Mouse (Mus musculus) olfactory bulb, adult 2 months (tissue): Measurements from ENCODE around the gene Kiz.

Source experiments
- CTCF ChIP-seq: fragments of 200-500 bp; IDR thresholded peaks from 2 replicates; pipeline ENCODE4 v1.5.1; 2012; ENCODE audit warnings: low read depth, mild to moderate bottlenecking, low read length, moderate library complexity; ENCODE audit not compliant: insufficient read depth
- POLR2A ChIP-seq: fragments of 200-500 bp; IDR thresholded peaks from 2 replicates; pipeline ENCODE4 v1.6.1; 2012; ENCODE audit warnings: mild to moderate bottlenecking, low read depth, low read length, moderate library complexity; ENCODE audit not compliant: insufficient read depth

DNA sequence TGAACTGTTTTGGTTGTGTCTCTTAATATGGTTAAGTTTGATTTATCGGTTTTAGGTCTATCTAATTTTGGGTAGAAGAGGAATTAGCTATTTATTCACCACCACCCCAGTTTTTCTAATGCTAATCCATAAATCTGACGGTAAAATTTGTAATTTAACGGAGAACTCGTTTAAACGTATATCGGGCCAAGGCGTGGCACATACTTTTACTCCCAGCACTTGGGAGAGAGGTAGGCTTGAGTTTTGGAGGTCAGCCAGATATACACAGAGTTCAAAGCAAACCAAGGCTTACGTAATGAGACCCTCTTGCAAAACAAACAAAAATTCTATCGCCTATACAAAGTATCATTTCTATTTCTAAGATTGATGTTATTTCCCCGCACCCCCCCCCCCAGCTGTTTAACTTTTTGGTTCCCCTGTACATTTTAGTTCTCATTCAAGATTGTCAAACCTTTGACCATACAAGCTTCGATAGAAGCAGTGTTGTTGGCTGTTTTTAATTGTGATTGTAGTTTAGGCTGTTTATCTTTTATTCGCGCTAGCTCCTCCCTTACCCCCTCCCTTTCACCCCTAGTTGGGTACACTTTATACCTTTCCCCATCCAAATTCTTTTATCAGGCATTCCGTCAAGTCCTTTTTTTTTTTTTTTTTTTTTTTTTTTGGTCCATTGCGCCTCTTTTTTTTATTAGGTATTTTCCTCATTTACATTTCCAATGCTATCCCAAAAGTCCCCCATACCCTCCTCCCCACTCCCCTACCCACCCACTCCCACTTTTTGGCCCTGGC is 158.6 kb downstream of the Kiz start:
- no peak for TF ChIP-seq CTCF
- TF ChIP-seq POLR2A, result no peak
